Mouse (Mus musculus) embryo, embryonic 11 days (tissue): Measurements from ENCODE around the gene Ptpn18.
"Not testable (repeated sequence)": the region's sequence is repeated elsewhere in the genome, so short reads cannot be mapped to it uniquely, and the experiment has no call there.

Source experiments
- DNase-seq: peaks from one replicate; pipeline ENCODE4 v3.0.0-alpha.2; 2015

Ptpn18 gene

DNA sequence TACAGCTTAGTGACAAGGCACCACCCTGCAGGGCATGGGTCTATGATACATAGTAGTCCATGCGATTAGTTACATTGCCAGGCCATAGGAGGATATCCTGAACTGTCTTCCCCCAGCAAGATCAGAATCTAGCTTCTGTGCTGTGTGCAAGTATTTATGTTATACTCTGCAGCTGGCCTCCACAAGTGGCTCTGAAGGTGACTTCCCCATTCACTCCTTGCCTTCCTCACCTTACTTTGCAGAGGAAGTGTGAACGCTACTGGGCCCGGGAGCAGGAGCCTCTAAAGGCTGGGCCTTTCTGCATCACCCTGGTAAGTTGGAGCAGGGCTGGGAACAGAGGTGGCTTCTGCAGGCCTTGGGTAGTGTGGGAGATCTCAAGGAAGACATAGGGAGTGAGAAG lies 8.5 kb downstream of the Ptpn18 start:
- DNase-seq: no peak

DNA sequence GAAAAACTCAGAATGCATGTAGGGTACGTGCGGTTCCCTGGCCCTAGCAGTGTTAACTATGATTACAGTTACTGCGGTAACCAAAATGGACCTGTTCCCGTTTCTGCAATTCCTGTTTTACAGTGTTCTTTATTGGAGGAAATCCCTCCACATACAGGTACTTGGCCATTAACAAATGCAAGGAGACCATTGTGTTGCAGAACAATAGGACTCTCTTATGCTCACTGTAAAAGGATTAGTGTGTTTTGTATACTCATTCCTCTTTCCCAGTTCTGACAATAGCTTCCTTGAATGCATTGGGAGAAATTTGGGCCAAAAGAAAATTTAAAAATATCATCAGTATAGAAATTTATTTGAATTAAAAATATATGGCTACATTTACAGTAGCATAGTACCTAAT lies 8.9 kb downstream of the Ptpn18 start:
- DNase-seq: no peak

DNA sequence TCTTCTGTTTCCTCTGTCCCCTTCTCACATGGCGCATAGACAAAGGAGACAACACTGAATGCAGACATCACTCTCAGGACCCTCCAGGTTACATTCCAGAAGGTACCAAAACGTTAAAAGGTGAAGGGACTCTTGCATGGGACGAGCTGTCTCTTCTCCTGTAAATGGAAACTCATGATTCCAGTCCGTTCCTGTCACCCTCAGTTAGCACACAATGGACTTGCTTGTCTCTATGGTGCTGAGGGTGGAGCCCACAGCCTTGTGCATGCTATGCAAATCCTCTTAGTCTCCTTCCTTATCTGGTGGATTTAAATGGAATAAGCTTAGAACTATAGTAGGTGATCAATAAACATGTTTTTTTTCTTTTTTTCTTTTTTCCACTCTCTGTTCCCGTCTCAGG lies 10.2 kb downstream of the Ptpn18 start:
- DNase-seq: no peak

DNA sequence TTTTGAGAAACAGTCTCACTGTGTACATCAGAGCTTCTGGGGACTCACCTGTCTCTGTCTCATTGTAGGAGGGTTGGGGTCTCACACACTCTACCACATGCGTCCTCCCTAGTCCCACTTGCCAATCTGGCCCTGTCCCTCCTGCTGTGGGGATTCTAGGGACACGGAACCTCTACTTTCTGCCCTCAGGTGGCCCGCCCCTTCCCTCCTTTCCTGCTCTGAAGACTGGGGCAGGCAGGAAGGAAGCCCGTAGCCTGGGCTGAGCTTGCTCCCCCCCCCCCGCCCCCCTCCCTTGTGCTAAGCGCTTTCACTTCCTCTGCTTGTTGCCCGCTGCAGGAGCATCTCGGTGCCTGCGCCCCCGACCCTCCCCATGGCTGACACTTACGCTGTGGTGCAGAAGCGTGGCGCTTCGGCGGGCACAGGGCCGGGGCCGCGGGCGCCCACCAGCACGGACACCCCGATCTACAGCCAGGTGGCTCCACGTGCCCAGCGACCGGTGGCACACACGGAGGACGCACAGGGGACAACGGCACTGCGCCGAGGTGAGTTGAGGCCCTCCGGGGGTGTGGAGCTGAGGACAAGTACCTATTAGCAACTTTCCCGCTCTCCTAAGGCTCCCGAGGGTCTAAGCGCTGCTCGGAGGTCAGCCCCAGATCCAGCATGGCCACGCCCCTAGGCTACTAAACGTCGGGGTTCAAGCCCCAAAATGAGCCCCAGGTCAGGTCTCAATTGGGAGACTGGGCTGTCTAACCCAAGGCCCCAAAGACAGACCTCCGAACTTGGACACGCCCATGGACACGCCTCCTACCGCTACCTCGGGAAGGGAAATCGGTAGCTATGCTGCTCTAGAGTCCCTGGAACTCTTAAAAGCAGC lies 13.1 kb downstream of the Ptpn18 start:
- DNase-seq: peak; percentile 56

DNA sequence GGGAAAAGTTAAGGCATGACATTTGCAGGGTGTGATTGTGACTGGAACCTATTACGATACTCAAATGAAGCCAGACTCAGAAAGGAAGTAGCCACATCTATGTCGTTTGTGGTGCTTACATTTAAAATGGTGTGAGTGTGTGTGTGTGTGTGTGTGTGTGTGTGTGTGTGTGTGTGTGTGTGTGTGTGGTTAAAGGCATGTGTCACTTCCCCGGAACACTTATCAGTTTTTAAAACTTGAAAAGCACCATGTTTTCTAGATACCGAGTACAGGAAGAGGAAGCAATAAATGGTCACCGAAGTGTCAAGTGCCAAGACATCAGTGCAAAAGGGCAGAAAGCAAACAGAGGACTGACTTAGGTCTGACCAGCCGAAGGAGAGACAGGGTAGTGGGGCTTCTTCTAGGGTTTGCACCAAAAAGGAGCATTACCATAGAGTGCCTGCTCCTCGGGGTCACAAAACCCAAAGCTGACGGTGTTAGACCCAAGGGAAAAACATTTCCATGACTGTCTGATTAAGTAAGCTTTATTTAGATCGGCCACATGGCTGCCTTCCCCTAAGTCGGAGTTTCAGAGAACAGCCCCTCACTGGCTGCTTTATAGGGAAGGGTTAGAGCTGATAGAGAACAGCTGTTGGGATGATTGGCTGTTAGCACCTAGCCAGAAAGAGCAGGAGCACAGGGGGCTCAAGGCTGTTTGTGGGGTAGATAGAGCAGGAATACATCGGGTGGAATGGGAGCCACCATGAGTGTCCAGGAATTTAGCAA lies 19.5 kb downstream of the Ptpn18 start:
- peak; percentile 18 for DNase-seq

DNA sequence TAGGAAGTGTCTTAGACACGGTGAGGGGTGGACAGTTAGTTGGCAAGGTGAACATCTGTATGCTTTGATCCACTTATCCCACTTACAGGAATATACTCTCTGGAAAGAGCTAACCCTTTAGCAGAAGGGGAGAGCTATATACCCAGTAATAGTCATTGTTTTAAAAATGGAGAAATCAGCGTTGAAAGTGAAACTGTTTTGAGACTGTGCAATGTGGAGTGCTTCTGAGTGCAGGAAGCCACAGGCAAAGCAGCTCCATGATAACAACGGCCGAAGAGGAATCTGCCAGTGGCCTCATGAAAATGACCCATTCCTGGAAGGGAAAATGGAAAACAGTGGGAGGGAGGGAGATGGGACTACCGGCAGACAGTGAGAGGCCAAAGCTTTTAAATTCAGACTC lies 21.2 kb downstream of the Ptpn18 start:
- DNase-seq: no peak

DNA sequence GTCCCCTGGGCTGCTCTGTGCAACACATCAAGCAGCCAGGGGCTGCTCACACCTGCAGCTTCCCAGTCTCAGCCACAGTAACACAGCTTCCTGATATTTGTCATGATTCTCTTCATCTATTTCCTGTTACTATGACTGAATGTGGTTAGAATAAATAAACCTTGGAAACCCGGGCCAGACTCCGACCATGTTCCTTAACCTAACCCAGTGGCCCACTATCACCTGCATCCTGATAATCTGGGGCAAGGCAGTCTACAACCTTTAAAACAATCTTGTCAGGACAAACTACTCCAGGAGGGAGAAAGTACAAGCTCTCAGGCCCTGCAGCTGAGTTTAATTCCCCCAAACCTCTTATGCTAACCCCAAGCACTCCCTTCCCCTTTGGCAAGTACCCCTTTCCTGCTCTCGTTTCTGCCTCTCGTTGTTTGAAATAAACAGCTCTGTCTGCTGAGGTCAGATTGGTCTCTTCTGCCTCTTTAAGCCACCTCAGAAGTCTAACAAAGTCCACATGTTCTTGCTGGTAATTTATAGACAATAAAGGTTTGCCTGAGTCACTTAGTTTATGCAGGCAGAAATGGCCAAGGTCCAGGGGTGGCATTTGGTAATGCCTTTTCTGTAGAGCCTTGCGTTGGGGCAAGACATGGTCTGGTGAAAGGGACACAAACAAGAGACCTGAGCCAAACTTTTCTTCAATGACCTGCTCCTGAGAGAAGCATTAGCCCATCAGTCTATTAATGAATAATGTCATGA lies 22.5 kb downstream of the Ptpn18 start:
- no peak for DNase-seq

DNA sequence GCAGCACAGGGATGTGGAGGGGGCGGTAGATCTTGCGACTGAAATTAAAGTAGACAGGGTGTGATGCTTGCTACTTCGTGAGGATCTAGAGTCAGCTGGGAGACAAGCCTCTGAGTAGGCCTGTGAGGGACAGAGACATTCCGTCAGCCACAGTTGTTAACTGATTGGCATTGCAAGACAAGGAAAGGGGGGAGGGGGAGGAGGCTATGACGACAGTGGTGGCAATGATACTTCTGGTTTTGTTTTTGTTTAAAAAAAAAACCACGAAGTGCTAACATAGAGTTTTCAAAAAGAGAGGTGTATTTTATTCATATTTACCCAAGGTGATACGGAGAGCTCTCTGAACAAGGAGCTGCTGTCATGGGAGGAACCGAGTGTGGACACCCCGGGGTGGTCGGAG lies 24.9 kb downstream of the Ptpn18 start:
- no peak for DNase-seq

DNA sequence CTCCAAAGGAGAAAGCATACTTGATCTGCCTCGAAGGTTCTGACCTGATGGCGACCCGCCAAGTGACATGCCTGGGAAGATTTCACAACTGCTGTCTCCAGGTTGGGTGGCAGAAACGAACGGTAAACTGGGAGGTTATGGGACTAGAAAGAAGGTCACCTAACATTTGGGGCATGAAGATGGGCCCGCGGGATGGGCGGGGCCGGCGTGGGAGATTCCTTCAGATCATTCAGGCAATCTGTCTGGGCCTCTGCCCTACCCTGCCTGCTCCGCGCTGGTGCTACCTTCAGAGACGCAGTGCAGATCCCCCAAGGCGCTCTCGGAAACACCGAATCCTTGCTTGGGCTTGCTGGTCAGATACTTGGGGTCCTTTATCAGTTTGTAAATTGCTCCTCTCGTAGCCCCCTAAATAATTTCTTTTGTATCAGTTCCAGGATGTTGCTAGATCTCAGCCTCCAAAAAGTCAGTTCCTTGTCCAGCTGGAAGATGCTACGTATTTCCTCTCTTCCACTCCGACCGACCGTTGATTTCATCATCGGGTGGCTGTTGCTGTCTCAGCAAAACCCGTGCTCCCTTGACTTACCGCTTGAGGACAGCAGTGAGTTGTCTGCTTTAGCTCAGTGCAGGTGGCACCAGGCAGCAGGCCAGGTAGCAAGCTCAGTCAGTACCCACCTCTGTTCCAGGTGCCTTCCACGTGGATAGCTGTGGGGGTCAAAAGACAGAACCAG lies 26.1 kb downstream of the Ptpn18 start:
- peak; percentile 58 for DNase-seq

DNA sequence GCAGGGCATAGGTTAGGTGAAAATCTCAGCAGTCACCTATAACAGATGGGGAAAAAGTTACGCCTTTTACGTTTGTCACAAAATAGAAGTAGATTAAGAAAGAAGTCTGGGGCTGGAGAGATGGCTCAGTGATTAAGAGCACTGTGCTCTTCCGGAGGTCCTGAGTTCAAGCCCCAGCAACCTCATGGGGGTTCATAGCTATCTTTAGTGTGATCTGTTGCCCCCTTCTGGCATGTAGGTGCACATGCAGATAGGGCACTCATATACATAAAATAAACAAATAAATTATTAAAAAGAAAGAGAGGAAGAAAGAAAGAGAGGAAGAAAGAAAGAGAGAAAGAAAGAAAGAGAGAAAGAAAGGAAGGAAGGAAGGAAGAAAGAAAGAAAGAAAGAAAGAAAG lies 27.8 kb downstream of the Ptpn18 start:
- DNase-seq: no peak

DNA sequence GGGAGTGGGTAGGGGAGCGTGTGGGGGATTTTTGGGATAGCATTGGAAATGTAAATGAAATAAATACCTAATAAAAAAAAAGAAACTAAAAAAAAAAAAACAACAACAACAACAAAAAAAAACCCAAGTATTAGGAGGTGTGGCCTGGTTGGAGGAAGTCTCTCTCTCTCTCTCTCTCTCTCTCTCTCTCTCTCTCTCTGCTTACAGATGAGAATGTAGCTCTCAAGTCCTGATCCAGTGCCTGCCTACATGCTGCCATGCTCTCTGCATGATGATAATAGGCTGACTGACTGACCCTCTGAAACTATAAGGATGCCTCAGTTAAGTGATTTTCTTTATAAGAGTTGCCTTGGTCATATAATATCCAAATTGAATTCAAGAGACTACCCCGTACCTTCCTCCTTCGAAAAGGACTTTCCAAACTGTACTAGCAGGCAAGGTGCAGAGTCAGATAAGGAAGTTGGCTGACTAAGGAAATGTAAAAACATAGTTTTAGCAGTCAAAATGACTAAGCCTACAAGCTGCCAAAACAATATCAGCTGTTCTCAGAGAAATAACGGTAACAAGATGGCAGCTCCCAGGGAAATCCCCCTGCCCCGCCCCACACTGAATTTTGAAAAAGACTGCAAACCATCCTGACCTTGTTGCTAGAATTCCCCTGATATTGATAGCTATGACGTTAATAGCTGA lies 30.4 kb downstream of the Ptpn18 start:
- no peak for DNase-seq

DNA sequence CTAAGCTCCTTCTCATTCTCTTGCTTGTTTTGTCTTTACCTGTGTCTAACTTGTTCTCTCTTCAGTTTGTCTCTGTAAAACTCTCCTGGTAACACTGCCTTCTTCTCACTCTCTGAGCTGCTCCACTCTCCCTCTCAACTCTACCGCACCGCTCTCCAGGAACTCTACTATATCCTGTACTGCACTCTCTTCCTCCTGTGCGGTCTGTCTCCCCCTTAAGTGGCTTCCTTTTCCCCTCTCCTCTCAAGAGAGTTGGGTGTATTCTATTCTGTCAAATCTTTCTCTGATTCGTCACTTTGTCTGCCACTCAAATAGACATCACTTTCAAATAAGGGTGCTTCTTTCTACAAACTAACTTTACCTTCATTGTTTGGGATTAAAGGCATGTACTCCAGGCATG lies 31.9 kb downstream of the Ptpn18 start:
- no peak for DNase-seq

DNA sequence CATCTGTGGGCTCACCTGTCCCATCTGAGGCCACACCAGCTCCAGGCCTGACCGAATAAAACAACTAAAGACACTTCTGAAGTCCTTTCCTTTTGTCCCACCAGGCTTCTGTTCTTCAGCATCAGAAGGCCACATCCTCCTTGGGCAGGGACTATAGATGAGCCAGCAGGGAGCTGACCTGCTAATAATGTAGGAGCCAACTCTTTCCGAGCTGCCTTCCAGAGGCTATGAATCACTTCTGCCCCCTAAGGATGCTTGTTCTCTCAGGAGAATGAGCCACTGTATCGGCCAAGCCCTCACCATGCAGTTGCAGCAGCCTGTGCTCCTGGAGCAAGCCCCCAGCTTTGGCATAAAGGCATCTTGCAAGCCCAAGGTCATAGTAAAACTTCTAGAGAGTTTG lies 43.4 kb downstream of the Ptpn18 start:
- DNase-seq: no peak

DNA sequence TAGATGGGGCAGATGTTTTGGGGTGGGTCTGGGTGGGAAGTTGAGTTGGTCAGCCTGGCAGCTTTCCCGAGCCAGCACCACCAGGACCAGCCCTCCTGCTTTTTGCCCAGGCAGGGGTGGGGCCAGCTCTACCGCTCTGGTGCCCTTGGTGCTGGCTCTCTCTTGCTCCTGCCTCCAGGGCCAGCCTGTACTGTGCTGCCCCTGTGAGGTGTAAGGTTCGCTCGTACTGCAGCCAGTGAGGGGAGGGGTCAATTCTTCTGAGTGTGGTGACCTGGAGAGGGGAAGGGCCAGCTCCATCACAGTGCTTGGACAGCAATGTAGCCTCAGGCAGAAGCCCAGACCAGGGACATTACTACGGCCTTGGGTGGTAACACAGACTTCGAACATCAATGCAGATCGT lies 45.7 kb downstream of the Ptpn18 start:
- no peak for DNase-seq

DNA sequence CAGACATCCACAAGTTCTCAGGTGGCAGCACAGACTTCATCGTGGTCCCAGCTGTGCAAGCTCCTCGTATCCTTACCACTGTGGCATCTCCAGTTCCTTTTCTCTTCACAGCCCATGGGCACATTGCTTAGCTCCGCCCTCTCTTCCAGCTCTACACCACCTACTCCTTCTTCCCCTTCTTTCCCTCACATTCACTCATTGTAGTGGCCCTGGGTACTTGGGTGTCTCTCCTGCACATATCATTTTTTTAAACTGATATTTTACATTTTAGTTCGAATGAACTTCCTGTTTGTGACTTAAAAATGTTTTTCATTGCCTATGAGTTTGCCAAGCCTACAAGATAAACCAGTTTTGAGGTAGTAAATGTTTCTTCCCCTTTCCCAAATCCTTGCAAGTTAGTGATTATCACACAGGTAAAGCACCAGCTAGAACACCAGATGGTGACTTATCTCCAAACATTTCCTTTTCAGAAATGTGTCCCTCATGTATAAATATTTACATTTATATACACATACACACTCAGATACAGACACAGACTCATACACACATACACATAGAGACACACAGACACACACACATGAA lies 46.5 kb downstream of the Ptpn18 start:
- DNase-seq: no peak

DNA sequence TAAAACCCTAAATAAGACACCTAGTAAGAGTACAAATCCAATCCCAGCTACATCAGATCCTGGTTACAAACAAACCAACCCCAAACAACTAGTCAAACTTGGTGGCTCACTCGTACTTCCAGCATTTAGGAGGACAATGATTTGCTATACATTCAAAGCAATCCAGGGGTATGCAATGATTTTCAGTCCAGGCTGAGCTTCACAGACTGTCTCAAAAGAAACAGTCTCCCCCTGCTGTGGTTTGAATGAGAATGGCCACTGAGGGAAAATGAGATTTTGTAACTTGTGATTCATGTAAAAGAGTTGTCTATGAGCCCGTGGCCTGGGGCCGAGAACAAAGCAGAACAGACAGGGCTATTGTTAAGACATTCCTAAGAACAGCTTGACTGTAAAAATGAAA lies 48.4 kb downstream of the Ptpn18 start:
- DNase-seq: no peak

DNA sequence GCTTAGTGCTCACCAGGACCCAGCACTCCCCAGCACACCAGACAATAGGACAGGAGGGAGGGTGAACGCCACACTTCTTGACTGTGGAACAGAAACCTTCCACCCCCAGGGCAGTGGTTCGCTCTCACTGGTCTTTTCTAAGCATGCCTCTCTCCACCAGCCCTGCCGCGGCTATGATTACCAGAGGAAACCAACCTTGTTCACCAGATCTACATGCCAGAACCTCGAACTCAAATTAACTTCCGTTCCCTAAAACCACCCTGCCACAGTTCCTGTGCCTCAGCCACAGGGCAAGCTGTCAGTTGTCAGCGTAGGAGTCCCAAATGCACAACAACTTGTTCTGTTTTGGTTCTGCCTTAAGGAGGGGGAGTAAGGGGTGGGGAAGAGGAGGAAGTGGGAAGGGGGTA lies 51.0 kb downstream of the Ptpn18 start:
- peak; percentile 22 for DNase-seq

DNA sequence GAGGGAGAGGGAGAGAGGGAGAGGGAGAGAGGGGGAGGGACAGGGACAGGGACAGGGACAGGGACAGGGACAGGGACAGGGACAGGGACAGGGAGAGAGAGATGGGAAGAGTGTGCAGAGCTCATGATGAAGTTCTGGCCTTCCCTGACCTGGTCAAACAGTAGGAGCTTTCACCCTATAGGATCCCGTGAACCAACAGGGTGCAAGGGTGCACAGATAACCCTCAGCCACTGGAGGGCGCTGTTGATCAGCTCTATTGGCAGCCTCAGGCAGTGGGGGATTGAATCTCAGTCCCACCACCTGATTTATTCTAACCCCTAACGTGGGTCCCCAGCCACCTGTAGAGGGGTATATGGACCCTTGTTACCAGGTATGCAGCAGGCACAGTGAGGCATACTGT lies 51.5 kb downstream of the Ptpn18 start:
- DNase-seq: peak; percentile 70

DNA sequence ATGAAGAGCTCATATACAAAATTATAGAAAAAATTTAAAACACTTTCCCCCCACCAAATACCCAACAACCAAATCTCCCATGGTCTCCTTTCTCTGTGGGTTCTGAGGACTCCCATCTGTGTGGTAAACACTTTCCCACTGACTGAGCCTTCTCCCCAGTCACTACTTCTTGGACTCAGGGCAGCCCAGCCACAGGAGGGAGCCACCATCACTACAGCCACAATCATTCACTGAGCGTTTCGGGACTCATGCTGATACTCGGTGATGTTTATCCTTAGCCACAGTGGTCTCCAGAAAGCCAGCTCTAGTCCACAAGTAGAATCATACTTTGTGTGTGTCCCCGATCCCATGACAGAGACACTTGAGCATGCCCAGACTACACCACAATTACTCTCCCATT lies 53.5 kb downstream of the Ptpn18 start:
- no peak for DNase-seq

DNA sequence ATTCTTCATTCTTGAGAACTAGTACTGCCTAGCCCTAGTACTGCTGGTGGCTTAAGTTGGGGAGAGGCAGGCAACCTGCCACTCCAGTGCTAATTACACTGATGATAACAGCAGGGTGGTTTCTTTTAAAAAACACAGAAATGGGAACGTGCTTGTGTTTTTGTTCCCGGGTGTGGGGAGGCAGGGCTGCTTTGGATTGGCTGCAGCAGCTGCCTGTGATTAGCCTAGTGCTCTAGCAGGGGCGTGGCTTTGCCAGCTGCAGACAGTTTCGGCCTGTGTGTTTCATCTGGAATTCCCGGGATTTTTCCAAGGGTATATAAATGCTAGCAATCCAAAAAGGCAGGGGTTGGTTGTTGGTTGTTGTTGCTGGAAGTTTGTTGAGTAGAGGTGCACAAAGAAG lies 57.0 kb downstream of the Ptpn18 start:
- peak; percentile 12 for DNase-seq

DNA sequence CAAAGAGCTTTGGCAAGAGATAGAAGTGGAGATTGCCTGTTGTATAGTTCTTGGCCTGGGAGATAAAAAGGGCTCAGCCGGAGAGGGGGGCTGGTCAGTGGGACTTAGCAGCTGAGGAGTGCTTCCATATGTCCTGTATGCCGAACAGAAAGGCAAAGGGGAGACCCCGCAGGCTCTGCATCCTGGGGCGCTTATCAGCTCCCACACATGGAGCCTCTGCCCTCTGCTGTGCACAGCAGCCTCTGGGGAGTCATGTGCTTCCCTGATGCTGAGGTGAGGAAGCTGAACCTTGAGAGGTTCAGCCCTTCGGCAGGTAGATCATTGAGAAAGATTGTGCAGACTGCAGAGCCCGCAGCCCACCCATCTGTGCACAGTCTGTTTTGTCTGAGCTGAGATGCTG lies 57.7 kb downstream of the Ptpn18 start:
- DNase-seq: not testable (repeated sequence)

DNA sequence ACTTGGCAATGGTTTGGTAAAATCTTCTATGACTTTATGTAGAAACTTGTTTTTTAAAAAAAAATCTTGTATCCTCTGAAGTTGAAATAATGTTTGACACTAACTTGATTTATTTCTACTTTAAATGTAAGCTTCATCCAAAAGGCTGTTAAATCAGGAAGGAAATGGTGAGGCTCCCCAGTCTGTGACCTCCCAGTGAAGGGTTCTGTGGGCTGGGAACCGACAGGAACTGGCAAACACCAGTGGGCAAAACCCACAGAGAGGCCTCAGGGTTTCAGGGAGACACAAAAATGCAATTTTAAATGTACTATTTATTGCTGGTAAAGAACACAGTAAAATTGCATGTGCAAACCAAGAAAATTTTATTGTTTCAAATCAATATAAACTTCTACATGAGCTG lies 58.2 kb downstream of the Ptpn18 start:
- DNase-seq: not testable (repeated sequence)
